Mouse (Mus musculus) embryo, embryonic 10.5 days (tissue): ENCODE results near the gene Med16.
"Not testable (repeated sequence)": the region's sequence is repeated elsewhere in the genome, so short reads cannot be mapped to it uniquely, and the experiment has no call there.

ENCODE experiments used
- DNase-seq: peaks from one replicate; pipeline ENCODE4 v3.0.0-alpha.2; 2015; ENCODE audit warnings: low spot score

Med16 gene

DNA sequence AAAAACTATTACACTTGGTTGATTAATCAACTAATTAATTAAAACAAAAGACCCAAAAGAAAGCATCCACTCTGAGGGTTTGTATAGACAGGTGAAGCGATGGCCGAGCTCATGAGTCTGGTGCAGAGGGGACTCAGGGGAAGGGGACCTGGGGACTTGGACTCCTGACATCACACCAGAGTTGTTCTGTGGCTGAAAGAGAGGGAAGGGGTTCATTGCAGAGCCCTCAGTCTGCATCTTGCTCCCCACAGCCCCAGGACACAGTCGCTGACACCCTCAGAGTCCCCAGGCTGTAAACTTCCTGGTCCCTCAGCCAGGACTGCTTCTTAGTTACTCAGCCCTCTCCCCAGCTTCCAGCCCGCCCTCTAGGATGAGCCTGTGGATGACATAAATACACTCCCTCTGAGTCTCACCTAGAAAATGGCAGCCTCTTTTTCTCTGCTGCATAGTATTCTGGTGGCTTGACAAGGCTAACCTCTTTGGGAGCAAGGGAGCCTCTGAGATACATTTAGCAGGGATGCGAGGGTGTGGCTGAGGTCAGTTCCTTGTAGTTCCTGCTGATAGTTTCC is 8.9 kb upstream of the Med16 start:
- DNase-seq: no peak

DNA sequence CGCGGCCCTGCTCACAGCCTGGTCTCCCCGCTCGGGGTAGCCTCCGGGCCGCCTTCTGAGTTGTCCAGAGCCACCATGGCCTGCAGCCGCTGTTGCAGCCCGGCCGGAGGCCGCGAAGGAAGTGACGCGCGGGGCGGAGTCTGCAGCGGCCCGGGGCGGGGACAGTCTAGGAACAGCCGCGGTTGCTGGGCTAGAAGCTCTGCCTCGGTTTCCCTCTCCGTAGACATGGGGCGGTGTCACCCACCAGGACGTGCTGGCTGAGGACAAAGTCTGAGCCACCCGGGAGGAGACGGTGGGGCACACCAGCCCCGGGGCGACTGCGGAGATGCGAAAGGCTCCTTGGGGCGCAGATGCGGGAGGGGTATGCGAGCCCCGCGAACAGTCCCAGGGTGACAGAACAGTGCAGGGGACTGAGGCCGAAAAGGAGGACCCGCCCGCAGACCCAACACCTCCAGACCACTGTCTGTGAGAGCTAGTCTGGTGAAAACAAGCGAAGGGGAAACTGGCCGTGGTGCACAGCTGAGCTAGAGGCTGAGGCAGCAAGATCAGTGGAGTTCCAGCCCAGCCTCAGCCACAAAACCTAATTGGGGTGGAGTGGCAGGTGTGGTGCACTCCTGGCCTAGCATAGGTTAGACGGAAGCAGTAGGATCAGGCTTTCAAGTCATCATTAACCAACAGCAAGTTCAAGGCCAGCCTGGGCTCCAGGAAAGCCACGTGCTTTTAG is 8.2 kb upstream of the Med16 start, which contains the start of gene Kiss1r:
Gene Kiss1r, plus strand, starts transcription at position 164 of the 724 bp plus-strand sequence.
- peak; percentile 89 for DNase-seq

DNA sequence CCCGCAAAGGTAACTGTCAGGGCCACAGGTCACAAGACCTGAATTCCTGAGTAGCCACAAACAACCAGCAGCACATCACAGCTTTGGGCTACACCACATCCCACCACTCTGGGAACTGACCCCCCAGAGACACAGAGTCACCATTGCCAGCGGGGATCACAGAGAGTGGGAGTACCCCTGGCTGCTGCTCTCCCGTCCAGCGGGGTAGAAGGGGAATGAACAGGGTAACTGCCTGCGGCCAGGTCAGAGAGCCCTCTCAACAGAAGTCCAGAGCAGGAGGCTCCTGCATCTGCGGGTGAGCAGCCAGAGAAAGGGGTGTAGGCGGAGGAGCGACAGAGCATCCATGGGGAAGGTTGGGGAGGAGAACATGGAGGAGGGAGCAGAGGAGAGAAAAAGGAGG is 7.4 kb upstream of the Med16 start:
- no peak for DNase-seq

GRCm38 (mm10) chr10:79914948-79915596 is 6.3 kb upstream of the Med16 start:
- no peak for DNase-seq

DNA sequence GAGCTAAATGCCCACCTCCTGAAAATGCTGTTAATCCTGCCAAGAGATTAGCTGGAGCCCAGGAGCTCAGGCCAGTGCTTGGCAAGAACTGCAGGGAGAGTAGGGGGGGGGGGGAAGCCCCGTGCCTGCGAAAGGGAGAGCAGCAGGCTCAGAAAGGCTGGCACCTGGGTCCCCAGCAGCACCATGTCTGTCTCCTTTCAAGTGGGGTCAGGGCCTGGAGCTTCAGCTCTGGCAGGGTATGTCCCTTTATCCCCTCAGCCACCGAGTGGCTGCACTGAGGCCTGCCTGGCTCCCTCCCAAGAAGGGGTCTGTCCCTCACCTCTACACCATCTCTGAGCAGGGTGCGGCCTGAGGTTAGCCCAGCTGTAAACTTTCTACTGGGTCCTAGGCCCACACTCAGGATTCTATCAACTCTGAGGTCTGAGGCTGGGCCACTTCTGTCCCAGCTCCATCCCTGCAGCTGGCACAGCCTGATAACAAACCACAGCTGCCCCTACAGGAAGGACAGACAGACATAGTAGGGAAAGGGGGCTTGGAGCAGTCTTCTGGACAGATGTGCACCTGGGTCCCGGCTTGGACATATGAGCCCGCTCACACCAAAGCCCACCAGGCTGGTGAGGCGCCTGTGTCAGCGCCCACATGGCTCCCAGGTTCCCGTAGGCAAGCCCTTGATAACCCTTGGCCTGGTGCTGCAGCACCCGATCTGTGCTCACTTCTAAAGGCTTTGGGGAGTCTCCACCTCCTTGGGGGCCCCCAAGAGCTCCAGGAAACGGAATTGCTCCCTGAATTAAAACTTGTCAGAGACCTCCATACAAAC is 5.6 kb upstream of the Med16 start:
- no peak for DNase-seq

DNA sequence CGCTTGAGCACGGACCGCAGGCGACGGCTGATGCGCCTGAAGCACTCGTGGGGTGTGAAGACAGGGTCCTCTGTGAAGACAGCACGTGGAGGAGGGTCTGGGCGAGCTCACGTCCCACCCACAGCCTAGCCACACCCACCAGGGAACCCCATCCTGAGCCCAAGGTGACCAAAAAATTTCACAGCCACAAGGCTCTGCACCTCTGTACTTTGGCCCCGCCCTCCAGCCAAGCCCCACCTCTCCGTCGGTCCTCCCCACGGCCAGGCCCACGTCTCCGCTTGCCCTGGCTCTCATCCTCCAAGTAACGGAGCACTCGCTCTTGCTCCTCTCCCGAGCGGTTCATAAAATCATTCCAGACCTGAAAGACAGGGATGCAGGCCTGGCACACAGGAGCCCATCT is 3.7 kb upstream of the Med16 start:
- no peak for DNase-seq

- DNase-seq: no peak
Observed at GRCm38 (mm10) chr10:79910556-79910955, 1.8 kb upstream of the Med16 start, which contains the start of gene Gm26602. Gene Gm26602, plus strand, starts transcription at chr10:79910856.

DNA sequence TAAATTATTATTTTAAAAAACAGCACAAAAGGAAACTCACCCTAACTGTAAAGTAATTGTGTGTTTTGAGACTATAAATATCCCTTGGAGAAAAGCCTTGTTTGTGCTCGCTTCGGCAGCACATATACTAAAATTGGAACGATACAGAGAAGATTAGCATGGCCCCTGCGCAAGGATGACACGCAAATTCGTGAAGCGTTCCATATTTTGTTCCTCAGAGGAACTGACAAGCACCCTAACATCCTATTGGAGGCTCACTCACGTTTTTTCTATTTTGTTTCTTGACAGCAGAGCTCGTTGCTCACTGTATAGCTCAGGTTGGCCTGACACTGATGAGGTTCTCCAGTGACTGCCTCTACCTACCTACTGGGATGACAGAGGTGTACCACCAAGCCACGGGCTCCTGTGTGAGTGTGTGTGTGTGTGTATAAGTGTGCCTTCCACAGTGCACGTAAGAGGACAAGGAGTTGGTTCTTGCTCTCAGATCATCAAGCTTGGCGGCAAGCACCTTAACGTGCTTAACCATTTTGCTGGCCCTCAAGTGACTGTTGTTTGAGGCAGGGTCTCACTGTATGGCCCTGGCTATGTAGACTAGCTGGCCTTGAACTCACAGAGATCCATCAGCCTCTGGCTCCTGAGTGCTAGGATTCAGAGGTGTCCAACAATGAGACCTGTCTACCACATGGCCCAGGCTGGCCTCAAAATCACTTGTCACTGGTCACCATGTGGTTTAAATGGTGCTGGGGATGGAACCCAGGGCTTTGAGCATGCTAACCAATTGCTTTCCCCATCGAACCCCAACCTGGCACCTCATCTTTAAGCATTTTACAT is 584 bp upstream of the Med16 start:
- no peak for DNase-seq

DNA sequence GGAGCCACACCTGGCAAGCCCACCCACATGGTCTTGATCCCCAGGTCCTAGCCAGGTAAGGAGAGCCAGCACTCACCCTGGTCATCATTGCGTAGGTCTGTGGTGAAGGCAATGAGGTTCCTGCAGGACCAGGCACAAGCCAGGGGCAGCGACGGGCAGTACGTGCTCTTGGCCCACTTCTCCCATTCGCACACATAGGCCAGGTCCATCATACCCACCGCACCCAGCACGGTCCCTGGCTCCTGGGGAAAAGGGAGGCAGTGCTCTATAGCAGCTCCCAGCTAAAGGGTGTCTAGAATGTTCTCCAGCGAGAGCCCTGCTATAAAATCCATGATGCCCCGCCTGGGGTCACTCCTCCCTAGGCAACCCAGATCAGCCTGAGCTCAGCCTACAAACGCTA is 1.3 kb downstream of the Med16 start:
- no peak for DNase-seq

DNA sequence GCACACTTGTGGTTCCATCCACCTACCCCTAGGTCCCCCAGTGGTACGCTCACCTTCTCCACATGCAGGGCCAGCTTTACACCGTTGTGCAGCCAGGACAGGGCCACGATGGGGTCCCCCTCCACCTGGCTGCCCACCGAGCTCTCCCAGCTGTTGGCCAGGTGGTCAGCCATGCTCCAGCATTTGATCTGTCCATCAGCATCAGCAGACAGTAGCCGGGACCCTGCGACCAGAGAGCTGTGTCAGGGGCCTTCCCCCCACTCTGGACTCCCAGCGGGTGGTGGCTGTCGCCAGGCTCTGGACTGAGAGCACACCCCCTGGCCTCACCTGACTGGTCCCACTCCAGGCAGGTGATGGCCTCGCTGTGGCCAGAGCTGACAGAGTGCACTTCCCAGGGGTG is 2.0 kb downstream of the Med16 start:
- DNase-seq: no peak

GRCm38 (mm10) chr10:79900951-79901410 is 7.7 kb downstream of the Med16 start:
- DNase-seq: no peak

- peak; percentile 45 for DNase-seq
Observed at GRCm38 (mm10) chr10:79897316-79898245, 11.1 kb downstream of the Med16 start.

- no peak for DNase-seq
Observed at GRCm38 (mm10) chr10:79896814-79897213, 11.9 kb downstream of the Med16 start.

GRCm38 (mm10) chr10:79896306-79896705 is 12.4 kb downstream of the Med16 start:
- DNase-seq: no peak

DNA sequence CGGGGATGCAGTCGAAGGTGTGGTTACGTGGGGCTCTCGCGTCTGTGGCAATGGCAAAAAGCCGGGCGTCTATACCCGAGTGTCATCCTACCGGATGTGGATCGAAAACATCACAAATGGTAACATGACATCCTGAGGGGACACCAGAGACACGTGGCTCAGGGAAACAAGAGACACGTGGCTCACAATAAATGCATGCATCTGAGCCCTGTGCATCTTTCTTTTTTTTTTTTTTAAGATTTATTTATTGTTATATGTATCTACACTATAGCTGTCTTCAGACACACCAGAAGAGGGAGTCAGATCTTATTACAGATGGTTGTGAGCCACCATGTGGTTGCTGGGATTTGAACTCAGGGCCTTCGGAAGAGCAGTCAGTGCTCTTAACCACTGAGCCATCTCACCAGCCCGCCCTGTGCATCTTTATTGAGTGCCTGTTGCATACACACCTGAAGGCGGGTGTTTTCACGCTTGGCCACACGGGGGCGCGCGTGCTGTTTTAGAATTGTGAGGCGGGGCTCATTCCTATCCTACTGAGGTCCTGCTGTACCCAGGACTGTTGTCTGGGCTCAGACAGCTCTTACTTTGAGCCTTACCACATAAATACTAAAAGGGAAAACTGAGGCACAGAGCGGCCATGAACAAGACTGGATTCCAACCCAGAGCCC is 16.1 kb downstream of the Med16 start:
- peak; percentile 88 for DNase-seq

DNA sequence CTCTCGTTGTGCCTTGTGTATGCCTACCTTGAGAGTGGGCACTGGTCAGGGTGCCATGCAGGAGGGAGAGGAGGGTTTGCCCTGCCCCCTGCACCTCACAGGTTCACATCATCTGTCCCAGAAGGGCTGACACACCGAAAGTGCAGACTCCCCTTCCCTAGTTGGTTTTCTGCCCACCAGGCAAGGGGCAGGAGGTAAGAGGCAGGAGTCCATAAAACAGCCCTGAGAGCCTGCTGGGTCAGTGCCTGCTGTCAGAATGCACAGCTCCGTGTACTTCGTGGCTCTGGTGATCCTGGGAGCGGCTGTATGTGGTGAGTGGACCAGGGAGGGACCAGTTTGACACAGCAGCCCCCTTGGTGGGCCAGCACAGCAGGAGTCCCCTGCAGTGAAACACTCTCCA is 18.1 kb downstream of the Med16 start, which contains the start of gene Cfd:
Gene Cfd, plus strand, starts transcription at position 184 of the 400 bp plus-strand sequence.
- no peak for DNase-seq

DNA sequence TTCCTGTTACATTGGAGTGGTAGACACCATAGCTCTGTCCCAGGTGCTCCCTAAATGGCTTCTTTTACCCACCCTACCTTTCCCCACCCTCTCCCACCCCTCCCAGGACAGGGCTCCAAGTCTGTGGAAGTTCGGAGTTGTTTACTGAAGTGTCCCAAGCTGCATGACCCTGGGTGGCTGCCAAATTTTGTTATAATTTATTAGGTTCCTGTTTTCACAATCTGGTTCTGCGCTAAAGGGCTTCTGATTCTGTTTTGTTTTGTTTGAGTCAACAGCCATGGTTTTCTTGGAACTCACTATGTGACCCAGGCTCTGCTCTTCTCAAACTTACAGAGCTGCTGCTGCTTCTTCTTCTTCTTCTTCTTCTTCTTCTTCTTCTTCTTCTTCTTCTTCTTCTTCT is 19.3 kb downstream of the Med16 start:
- no peak for DNase-seq

GRCm38 (mm10) chr10:79886611-79887010 is 22.1 kb downstream of the Med16 start:
- no peak for DNase-seq

GRCm38 (mm10) chr10:79886054-79886453 is 22.7 kb downstream of the Med16 start, which contains the start of gene Elane:
Gene Elane, plus strand, starts transcription at chr10:79886247.
- DNase-seq: no peak

DNA sequence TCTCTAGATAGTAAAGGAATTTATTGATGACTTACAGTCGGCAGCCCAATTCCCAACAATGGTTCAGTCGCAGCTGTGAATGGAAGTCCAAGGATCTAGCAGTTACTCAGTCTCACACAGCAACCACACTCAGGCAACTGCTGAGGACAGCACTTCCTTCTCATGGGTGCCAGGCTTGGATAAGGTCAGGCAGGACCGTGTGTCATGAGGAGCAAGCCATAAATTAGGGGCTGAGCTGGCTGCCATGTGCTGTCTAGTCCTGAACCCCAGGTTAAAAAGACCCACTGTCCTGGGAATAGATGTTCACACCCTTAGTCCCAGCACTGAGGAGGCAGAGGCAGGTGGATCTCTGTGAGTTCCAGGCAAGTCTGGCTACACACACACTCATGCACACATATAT is 23.8 kb downstream of the Med16 start:
- not testable (repeated sequence) for DNase-seq
